Mouse (Mus musculus): Measurements from ENCODE around the gene Fam193a.

Fam193a gene

GRCm38 (mm10) chr5:34525663-34526476 lies 156.1 kb downstream of the Fam193a start, which contains the start of gene Sh3bp2:
Sh3bp2 (plus strand) TSS chr5:34525838.
- DNase-seq: peak; percentile 97 to 100

GRCm38 (mm10) chr5:34526477-34526775 lies 156.7 kb downstream of the Fam193a start:
- no peak for DNase-seq

GRCm38 (mm10) chr5:34527352-34527751 lies 157.6 kb downstream of the Fam193a start:
- DNase-seq: no peak

GRCm38 (mm10) chr5:34528724-34529123 lies 159.0 kb downstream of the Fam193a start:
- DNase-seq: peak in 1 of 2 experiments; percentile 66

- DNase-seq: peak in 1 of 2 experiments; percentile 47
Observed at GRCm38 (mm10) chr5:34530116-34530515, 160.4 kb downstream of the Fam193a start.

- DNase-seq: peak; percentile 63 to 73
Observed at GRCm38 (mm10) chr5:34530687-34531086, 161.0 kb downstream of the Fam193a start.

GRCm38 (mm10) chr5:34533066-34533465 lies 163.3 kb downstream of the Fam193a start:
- DNase-seq: no peak

- no peak for DNase-seq
Observed at GRCm38 (mm10) chr5:34533820-34534219, 164.1 kb downstream of the Fam193a start.

- DNase-seq: peak in 1 of 2 experiments; percentile 68
Observed at GRCm38 (mm10) chr5:34534776-34535581, 165.2 kb downstream of the Fam193a start.

- DNase-seq: no peak
Observed at GRCm38 (mm10) chr5:34535831-34536230, 166.1 kb downstream of the Fam193a start.
